Mouse (Mus musculus) thymus, adult 18-20 months (tissue): ENCODE data around the gene Nup93.
A peak's percentile ranks its signal among the peaks of the same experiment; 100 is the strongest.

Experiments
- DNase-seq, 2 experiments: peaks; one replicate each; pipeline ENCODE4 v3.0.0; 2022; ENCODE audit warnings: mixed read lengths in 2 of 2

Gene Nup93

DNA sequence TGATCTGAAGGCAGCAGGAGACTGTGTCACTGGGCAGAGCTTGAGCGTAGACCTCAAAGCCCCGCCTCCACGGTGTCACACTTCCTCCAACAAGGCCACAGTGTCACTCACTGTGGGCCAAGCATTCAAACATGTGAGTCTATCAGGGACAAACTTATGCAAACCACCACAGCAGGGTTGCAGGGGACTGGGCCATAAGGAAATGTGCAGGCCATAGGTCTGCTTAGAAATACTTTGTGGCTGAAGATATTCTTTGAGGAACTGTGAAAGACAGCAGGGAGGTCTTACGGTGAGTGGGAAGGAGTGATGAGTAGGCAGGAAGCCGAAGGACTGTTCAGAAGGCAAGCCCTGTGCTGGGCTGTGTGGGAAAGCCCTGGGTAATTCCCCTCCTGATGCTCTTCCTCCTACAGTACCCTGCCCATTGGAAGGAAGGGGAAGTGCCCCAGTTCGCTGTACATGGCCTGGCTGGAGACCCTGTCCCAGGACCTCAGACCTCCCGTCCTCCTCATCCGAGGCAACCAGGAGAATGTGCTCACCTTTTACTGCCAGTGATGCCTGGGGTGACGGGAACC lies 151.1 kb downstream of the Nup93 start:
- DNase-seq: peak; percentile 65 to 76
